Mouse (Mus musculus) stomach, postnatal 0 days (tissue): ENCODE results near the gene Pml. TPM values are rescaled to one million over a fixed set of nuclear protein-coding genes. Genes with fewer than 3 reads are reported as not detected.
"Not testable (repeated sequence)": the region's sequence is repeated elsewhere in the genome, so short reads cannot be mapped to it uniquely, and the experiment has no call there.

Source experiments
- ATAC-seq: fragments of 200-750 bp; cut with Nextera tagmentation; 2 replicates; pipeline ENCODE4 v1.8.0; 2017; ENCODE audit not compliant: low FRiP score, low TSS enrichment
- DNase-seq: peaks from one replicate; pipeline ENCODE4 v3.0.0-alpha.2; 2016; ENCODE audit warnings: low spot score
- H3K27ac ChIP-seq: fragments of 300-500 bp; sonication (generic); replicated peaks from 2 replicates; pipeline ENCODE4 v1.5.1; 2014; ENCODE audit warnings: mild to moderate bottlenecking, control low read depth
- H3K27me3 ChIP-seq: fragments of 300-500 bp; sonication (generic); 2 replicates; pipeline ENCODE4 v1.6.1; 2014; ENCODE audit warnings: low read length; ENCODE audit not compliant: control insufficient read depth, insufficient read depth
- H3K36me3 ChIP-seq: fragments of 300-500 bp; sonication (generic); 2 replicates; pipeline ENCODE4 v1.6.1; 2014; ENCODE audit warnings: low read length, mixed read lengths; ENCODE audit not compliant: control insufficient read depth, insufficient read depth
- H3K4me1 ChIP-seq: fragments of 300-500 bp; sonication (generic); replicated peaks from 2 replicates; pipeline ENCODE4 v1.6.1; 2014; ENCODE audit warnings: antibody characterized with exemption; ENCODE audit not compliant: control insufficient read depth, insufficient read depth
- H3K4me2 ChIP-seq: fragments of 300-500 bp; sonication (generic); replicated peaks from 2 replicates; pipeline ENCODE4 v1.6.1; 2014; ENCODE audit warnings: low read depth, mild to moderate bottlenecking, control low read depth, moderate library complexity
- H3K4me3 ChIP-seq: fragments of 300-500 bp; sonication (generic); 2 replicates; pipeline ENCODE4 v1.5.1; 2014; ENCODE audit warnings: low read depth, low read length, control low read depth
- H3K9ac ChIP-seq: fragments of 300-500 bp; sonication (generic); 2 replicates; pipeline ENCODE4 v1.6.1; 2014; ENCODE audit warnings: mild to moderate bottlenecking, low read length, control low read depth, mixed read lengths
- H3K9me3 ChIP-seq: fragments of 300-500 bp; sonication (generic); 2 replicates; pipeline ENCODE4 v1.6.1; 2016; ENCODE audit warnings: low read length; ENCODE audit not compliant: control insufficient read depth
- CTCF ChIP-seq: IDR thresholded peaks from 2 replicates; pipeline ENCODE4 v1.5.1; 2016; ENCODE audit warnings: antibody characterized with exemption, low read depth, mild to moderate bottlenecking, moderate library complexity
- EP300 ChIP-seq: optimal IDR thresholded peaks from 2 replicates; pipeline ENCODE3; 2016; ENCODE audit warnings: antibody characterized with exemption
- WGBS: fragments of 180-500 bp; shearing (Covaris S2); extraction: QIAGEN DNeasy Blood & Tissue Kit; methylation state at CpG from one replicate; pipeline ENCODE4 v1.1.7; 2014; 5-methylcytosine and 5-hydroxymethylcytosine counted together
- polyA plus RNA-seq: library from polyadenylated mRNA; unstranded; fragments of >200 nt; fragmentation: Nextera tagmentation; extraction: Ambion mirVana; gene quantifications from 2 replicates; pipeline ENCODE4 v1.2.1, GENCODE M21; 2015

Gene Pml
- polyA plus RNA-seq, 1 experiment from 2014 or later: 5.2 TPM

DNA sequence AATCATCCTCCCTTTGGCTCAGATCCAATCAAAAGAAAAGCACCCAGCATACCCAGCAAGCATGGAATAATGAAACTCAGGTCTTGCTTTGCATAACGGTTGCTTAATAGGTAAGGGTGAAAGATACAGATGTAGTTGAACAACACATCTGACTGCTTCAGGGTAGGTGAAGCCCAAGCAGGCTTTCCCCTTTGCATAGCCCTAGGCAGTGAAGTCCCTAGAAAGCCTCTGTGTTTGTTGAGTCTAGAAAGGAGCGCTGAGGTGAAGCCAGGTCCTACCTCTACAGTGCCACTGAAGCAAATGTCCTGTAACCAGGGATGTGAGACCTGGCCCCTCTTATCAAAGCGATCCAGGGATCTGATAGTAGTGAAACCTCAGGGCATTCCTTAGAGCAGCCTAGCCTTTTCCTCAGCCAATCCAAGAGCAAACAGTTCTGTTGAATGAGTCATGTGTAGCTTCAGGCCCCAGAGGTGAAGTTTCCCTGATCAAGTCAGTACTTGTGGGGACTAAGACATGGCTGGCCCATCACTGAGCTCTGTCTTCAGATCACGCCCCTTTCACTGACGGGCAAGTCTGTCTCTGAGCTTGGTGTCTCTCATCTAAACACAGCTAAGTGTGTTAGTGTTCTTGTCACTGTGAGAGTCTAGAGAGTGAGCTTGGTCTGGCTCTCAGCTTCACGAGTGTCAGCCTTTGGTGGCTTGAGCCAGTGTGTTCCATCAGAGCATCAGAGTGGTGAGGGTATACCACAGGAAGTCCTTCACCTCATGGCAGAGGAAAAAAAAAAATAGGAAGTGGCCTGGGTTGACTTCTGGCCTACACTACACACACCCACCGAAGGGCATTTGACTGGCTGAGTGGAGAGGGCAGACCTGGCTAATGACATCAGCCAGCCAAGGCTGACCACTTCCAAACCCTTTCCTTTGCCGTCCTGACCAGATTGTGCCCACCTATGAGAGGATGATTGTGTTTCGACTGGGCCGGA, 6.4 kb upstream of the Pml start:
- Histone ChIP-seq H3K4me2 (no peak overlapping the region), H3K27me3 (no peaks in the 10 kb centered on the region), H3K27ac (no peak overlapping the region), H3K36me3 (peaks cover 16% of the 10 kb centered on the region), H3K9me3 (no peaks in the 10 kb centered on the region), H3K4me1 (no peaks in the 10 kb centered on the region), H3K9ac (no peak overlapping the region), H3K4me3 (no peak overlapping the region)
- DNase-seq: no peak
- ATAC-seq: no peak
- 78% methylated on average over 10 of the region's 10 CpGs for WGBS
- TF ChIP-seq CTCF (no peak), EP300 (no peak)

DNA sequence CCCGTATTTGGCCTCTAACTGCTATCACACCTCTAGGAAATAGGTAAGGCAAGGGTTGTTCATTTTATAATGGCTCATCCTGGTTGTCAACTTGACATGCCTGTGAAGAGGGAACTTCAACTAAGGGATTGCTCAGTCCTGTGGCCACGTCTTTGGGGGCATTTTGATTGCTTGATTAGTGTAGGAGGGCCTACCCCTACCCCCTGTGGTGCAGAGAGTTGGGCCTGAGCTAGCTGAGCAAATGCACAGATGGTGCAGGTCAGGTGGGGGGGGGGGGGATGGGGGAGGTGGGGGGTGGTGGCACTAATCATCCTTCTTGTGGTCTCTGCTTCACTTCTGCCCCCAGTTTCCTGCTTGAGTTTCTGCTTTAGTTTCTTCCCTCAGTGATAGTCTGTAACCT, 5.5 kb upstream of the Pml start:
- Histone ChIP-seq H3K9ac (no peak overlapping the region), H3K27ac (no peak overlapping the region), H3K36me3 (peaks cover 12% of the 10 kb centered on the region), H3K27me3 (no peaks in the 10 kb centered on the region), H3K4me2 (no peak overlapping the region), H3K4me3 (no peak overlapping the region), H3K9me3 (no peaks in the 10 kb centered on the region), H3K4me1 (no peaks in the 10 kb centered on the region)
- no peak for DNase-seq
- WGBS: 71% methylated on average over 2 of the region's 2 CpGs
- no peak for TF ChIP-seq CTCF
- no peak for TF ChIP-seq EP300
- ATAC-seq: no peak

DNA sequence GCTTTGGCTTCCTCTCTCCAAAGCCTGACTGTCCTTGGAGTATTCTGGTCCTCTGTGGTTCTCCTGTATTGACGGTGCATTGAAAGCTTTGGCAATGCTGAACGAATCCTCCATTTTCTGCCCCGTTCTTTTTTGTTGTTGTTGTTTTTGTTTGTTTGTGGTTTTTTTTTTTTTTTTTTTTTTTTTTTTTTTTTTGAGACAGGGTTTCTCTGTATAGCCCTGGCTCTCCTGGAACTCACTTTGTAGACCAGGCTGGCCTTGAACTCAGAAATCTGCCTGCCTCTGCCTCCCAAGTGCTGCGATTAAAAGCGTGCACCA, 4.2 kb upstream of the Pml start:
- ATAC-seq, H3K9me3 ChIP-seq, H3K27me3 ChIP-seq, DNase-seq, H3K4me1 ChIP-seq: not testable (repeated sequence)
- Histone ChIP-seq H3K9ac (peak overlapping the region; percentile 72), H3K4me2 (peak overlapping the region; percentile 66), H3K27ac (peak overlapping the region; percentile 80; the same call in 1 of the 2 replicates), H3K36me3 (peaks cover 10% of the 10 kb centered on the region), H3K4me3 (peak overlapping the region; percentile 73)
- WGBS: 59% methylated on average over 5 of the region's 5 CpGs

DNA sequence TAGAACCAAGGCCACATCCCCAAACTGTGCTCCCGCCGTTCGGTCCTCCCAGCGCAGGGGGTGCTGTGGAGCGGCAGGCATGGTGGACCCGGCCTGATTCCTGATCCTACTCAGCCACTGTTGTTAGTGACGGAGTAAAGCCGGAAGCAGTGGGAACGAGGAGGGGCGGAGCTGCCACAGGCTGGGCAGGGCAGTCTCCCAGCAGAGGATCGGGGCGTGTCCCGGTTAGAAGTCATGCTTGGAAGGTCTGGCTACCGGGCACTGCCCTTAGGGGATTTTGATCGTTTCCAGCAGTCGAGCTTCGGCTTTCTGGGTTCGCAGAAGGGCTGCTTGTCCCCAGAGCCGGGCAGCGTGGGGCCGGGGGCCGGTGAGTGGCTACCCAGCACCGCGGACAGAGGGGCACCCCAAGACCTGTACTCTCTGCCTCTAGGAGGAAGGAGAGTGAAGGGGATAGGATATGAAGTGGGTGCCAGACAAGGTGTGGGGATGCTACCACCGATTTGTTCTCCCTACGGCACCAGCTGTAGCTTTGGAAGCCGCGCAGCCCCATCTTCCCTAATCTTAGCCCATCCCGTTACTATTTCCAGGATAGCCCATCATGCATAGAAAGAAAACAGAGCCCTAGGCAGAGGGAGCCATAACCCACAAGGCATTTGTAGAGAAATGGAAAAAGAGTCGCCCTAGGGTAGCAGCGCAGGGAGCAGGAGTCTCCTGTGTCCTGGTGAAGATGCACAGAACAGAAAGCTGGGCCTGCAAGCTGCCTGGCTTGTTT, 3.6 kb upstream of the Pml start, which contains the start of gene Stoml1:
Stoml1 (plus strand) TSS at position 132 of the 772 bp plus-strand sequence.
- Histone ChIP-seq H3K27ac (peak within 1 kb of the TSS; percentile 80), H3K27me3 (no peaks in the 10 kb centered on the region)
- WGBS: under 1% methylated on average over 31 of the region's 31 CpGs

DNA sequence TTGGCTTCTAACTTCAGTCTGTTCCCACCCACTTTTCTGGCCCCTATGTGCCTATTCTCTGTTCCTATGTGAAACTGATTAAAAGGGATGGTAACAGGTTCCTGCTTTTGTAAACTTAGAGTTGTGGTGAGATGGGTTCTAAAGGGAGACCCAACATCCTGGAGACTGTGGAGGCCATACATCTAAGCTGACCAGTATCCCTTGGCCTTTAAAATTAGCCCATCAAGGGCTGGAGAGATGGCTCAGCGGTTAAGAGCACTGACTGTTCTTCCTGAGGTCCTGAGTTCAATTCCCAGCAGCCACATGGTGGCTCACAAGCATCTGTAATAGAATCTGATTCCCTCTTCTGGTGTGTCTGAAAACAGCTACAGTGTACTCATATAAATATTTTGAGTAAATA, 1.1 kb upstream of the Pml start:
- H3K27me3 ChIP-seq, ATAC-seq, H3K4me3 ChIP-seq, H3K9me3 ChIP-seq, H3K36me3 ChIP-seq, H3K4me1 ChIP-seq, DNase-seq, H3K4me2 ChIP-seq, H3K9ac ChIP-seq: not testable (repeated sequence)
- H3K27ac ChIP-seq: peak overlapping the region; percentile 94
- WGBS: 88% methylated on average over 1 of the region's 1 CpGs

More for the DNA sequence above, 3.6 kb upstream of the Pml start, which contains the start of gene Stoml1:
- no peaks in the 10 kb centered on the region for H3K9me3 ChIP-seq
- H3K36me3 ChIP-seq: peaks cover 10% of the 10 kb centered on the region
- no peaks in the 10 kb centered on the region; the same call in 1 of the 2 replicates for H3K4me1 ChIP-seq
- ATAC-seq (peak; percentile 98), DNase-seq (peak; percentile 97)
- peak within 1 kb of the TSS; percentile 72 for H3K9ac ChIP-seq
- peak; percentile 98 for TF ChIP-seq CTCF
- TF ChIP-seq EP300: no peak
- peak within 1 kb of the TSS; percentile 66 for H3K4me2 ChIP-seq
- H3K4me3 ChIP-seq: peak within 1 kb of the TSS; percentile 73
